Mouse (Mus musculus) retina, postnatal 1 day (tissue): ENCODE measurements at regions not wholly inside any gene's neighbourhood (a gene's known extent, or its start where the extent isn't known, plus 50 kb on each side); places are given as distances from the start of the nearest gene placed in this dataset.
A peak's percentile ranks its signal among the peaks of the same experiment; 100 is the strongest.

Experiments
- DNase-seq: peaks from one replicate; pipeline ENCODE4 v3.0.0-alpha.2; 2012

GRCm38 (mm10) chr5:116761323-116761722 lies 169.7 kb upstream of the Srrm4 start:
- no peak for DNase-seq

GRCm38 (mm10) chr5:116758687-116759086 lies 167.1 kb upstream of the Srrm4 start:
- peak; percentile 31 for DNase-seq

GRCm38 (mm10) chr5:116752941-116753340 lies 161.3 kb upstream of the Srrm4 start:
- peak; percentile 55 for DNase-seq

GRCm38 (mm10) chr5:116752096-116752495 lies 160.5 kb upstream of the Srrm4 start:
- peak; percentile 95 for DNase-seq

GRCm38 (mm10) chr5:116745776-116746175 lies 154.2 kb upstream of the Srrm4 start:
- DNase-seq, result no peak

- peak; percentile 41 for DNase-seq
Observed at GRCm38 (mm10) chr5:116744389-116744788, 152.8 kb upstream of the Srrm4 start.

GRCm38 (mm10) chr5:116735622-116736021 lies 144.0 kb upstream of the Srrm4 start:
- no peak for DNase-seq

- no peak for DNase-seq
Observed at GRCm38 (mm10) chr5:116731509-116731908, 139.9 kb upstream of the Srrm4 start.

GRCm38 (mm10) chr5:116719200-116719599 lies 127.6 kb upstream of the Srrm4 start:
- DNase-seq, result peak; percentile 6

GRCm38 (mm10) chr5:116714256-116714655 lies 122.6 kb upstream of the Srrm4 start:
- peak; percentile 62 for DNase-seq

GRCm38 (mm10) chr5:116712056-116712455 lies 120.4 kb upstream of the Srrm4 start:
- no peak for DNase-seq

- DNase-seq, result peak; percentile 58
Observed at GRCm38 (mm10) chr5:116708505-116708904, 116.9 kb upstream of the Srrm4 start.

GRCm38 (mm10) chr5:116662466-116662865 lies 70.8 kb upstream of the Srrm4 start:
- no peak for DNase-seq

- DNase-seq, result no peak
Observed at GRCm38 (mm10) chr5:116661851-116662250, 70.2 kb upstream of the Srrm4 start.

GRCm38 (mm10) chr5:116654486-116655420 lies 63.1 kb upstream of the Srrm4 start:
- no peak for DNase-seq
